Mouse (Mus musculus) hindbrain, embryonic 13.5 days (tissue): ENCODE data around the gene Spdye4c. TPM values are rescaled to one million over a fixed set of nuclear protein-coding genes. Genes with fewer than 3 reads are reported as not detected.

Source experiments
- ATAC-seq: fragments of 200-750 bp; cut with Nextera tagmentation; 2 replicates; pipeline ENCODE4 v1.8.0; 2017; ENCODE audit warnings: moderate TSS enrichment; ENCODE audit not compliant: low FRiP score
- H3K27ac ChIP-seq: fragments of 300-500 bp; sonication (generic); 2 replicates; pipeline ENCODE4 v1.5.1; 2015; ENCODE audit warnings: inconsistent platforms, mild to moderate bottlenecking, moderate library complexity
- H3K27me3 ChIP-seq: fragments of 300-500 bp; sonication (generic); 2 replicates; pipeline ENCODE4 v1.6.1; 2015; ENCODE audit warnings: mild to moderate bottlenecking, inconsistent platforms
- H3K36me3 ChIP-seq: fragments of 300-500 bp; sonication (generic); 2 replicates; pipeline ENCODE4 v1.6.1; 2015; ENCODE audit warnings: mild to moderate bottlenecking, inconsistent platforms
- H3K4me1 ChIP-seq: fragments of 300-500 bp; sonication (generic); replicated peaks from 2 replicates; pipeline ENCODE4 v1.6.1; 2015; ENCODE audit warnings: inconsistent platforms
- H3K4me2 ChIP-seq: fragments of 300-500 bp; sonication (generic); 2 replicates; pipeline ENCODE4 v1.6.1; 2015; ENCODE audit warnings: inconsistent platforms, mild to moderate bottlenecking, moderate library complexity
- H3K4me3 ChIP-seq: fragments of 300-500 bp; sonication (generic); 2 replicates; pipeline ENCODE4 v1.5.1; 2015; ENCODE audit warnings: mild to moderate bottlenecking, inconsistent platforms
- H3K9ac ChIP-seq: fragments of 300-500 bp; sonication (generic); 2 replicates; pipeline ENCODE4 v1.6.1; 2015; ENCODE audit warnings: mild to moderate bottlenecking, inconsistent platforms
- H3K9me3 ChIP-seq: fragments of 300-500 bp; sonication (generic); 2 replicates; pipeline ENCODE4 v1.6.1; 2016; ENCODE audit warnings: inconsistent platforms
- WGBS: fragments of 180-500 bp; shearing (Covaris S2); methylation state at CpG from one replicate; pipeline ENCODE4 v1.1.7; 2015; 5-methylcytosine and 5-hydroxymethylcytosine counted together
- polyA plus RNA-seq: library from polyadenylated mRNA; unstranded; fragments of >200 nt; fragmentation: Nextera tagmentation; extraction: Ambion mirVana; gene quantifications from 2 replicates; pipeline ENCODE4 v1.2.1, GENCODE M21; 2015

Gene Spdye4c
- polyA plus RNA-seq, 1 experiment from 2014 or later: not detected

- Histone ChIP-seq H3K9ac (no peak overlapping the region), H3K27me3 (no peaks in the 10 kb centered on the region), H3K4me1 (0 out of 2 replicates have a peak, but pooled peaks cover 4% of the 10 kb centered on the region), H3K9me3 (no peaks in the 10 kb centered on the region), H3K27ac (no peak overlapping the region), H3K4me2 (no peak overlapping the region), H3K4me3 (no peak overlapping the region), H3K36me3 (no peaks in the 10 kb centered on the region)
- WGBS: 69% methylated on average over 8 of the region's 8 CpGs
- no peak for ATAC-seq
Measured at GRCm38 (mm10) chr2:128565904-128566303, 25.1 kb upstream of the Spdye4c start.

GRCm38 (mm10) chr2:128566304-128567147, 24.5 kb upstream of the Spdye4c start:
- no peaks in the 10 kb centered on the region for H3K9me3 ChIP-seq
- ATAC-seq: no peak
- WGBS: 74% methylated on average over 10 of the region's 10 CpGs
- 0 out of 2 replicates have a peak, but pooled peaks cover 4% of the 10 kb centered on the region for H3K4me1 ChIP-seq
- no peaks in the 10 kb centered on the region for H3K27me3 ChIP-seq
- no peaks in the 10 kb centered on the region for H3K36me3 ChIP-seq
- H3K9ac ChIP-seq: no peak overlapping the region
- no peak overlapping the region for H3K27ac ChIP-seq
- no peak overlapping the region for H3K4me2 ChIP-seq
- no peak overlapping the region for H3K4me3 ChIP-seq

- 79% methylated on average over 6 of the region's 6 CpGs for WGBS
- no peak overlapping the region for H3K9ac ChIP-seq
- H3K36me3 ChIP-seq: no peaks in the 10 kb centered on the region
- no peak overlapping the region for H3K4me3 ChIP-seq
- no peak overlapping the region for H3K4me2 ChIP-seq
- no peak overlapping the region for H3K27ac ChIP-seq
- no peaks in the 10 kb centered on the region for H3K9me3 ChIP-seq
- 0 out of 2 replicates have a peak, but pooled peaks cover 4% of the 10 kb centered on the region for H3K4me1 ChIP-seq
- H3K27me3 ChIP-seq: no peaks in the 10 kb centered on the region
- no peak for ATAC-seq
Measured at GRCm38 (mm10) chr2:128568018-128568417, 23.0 kb upstream of the Spdye4c start.

- H3K4me3 ChIP-seq: no peak overlapping the region
- H3K9ac ChIP-seq: no peak overlapping the region
- no peaks in the 10 kb centered on the region for H3K9me3 ChIP-seq
- H3K36me3 ChIP-seq: no peaks in the 10 kb centered on the region
- H3K4me1 ChIP-seq: 0 out of 2 replicates have a peak, but pooled peaks cover 4% of the 10 kb centered on the region
- H3K4me2 ChIP-seq: no peak overlapping the region
- 70% methylated on average over 4 of the region's 4 CpGs for WGBS
- H3K27me3 ChIP-seq: no peaks in the 10 kb centered on the region
- no peak for ATAC-seq
- no peak overlapping the region for H3K27ac ChIP-seq
Measured at GRCm38 (mm10) chr2:128568490-128568889, 22.5 kb upstream of the Spdye4c start.

GRCm38 (mm10) chr2:128571001-128571400, 20.0 kb upstream of the Spdye4c start:
- ATAC-seq: no peak
- 84% methylated on average over 4 of the region's 4 CpGs for WGBS
- Histone ChIP-seq H3K36me3 (no peaks in the 10 kb centered on the region), H3K27ac (no peak overlapping the region), H3K27me3 (no peaks in the 10 kb centered on the region), H3K4me3 (no peak overlapping the region), H3K9ac (no peak overlapping the region), H3K4me2 (no peak overlapping the region), H3K9me3 (no peaks in the 10 kb centered on the region), H3K4me1 (no peaks in the 10 kb centered on the region)

GRCm38 (mm10) chr2:128572726-128573624, 18.0 kb upstream of the Spdye4c start:
- 52% methylated on average over 16 of the region's 16 CpGs for WGBS
- no peak overlapping the region for H3K9ac ChIP-seq
- ATAC-seq: peak; percentile 63; the same call in 1 of the 2 replicates
- no peaks in the 10 kb centered on the region for H3K36me3 ChIP-seq
- H3K4me2 ChIP-seq: no peak overlapping the region
- H3K27ac ChIP-seq: no peak overlapping the region
- H3K4me1 ChIP-seq: no peaks in the 10 kb centered on the region
- H3K9me3 ChIP-seq: no peaks in the 10 kb centered on the region
- H3K27me3 ChIP-seq: no peaks in the 10 kb centered on the region
- no peak overlapping the region for H3K4me3 ChIP-seq

- no peak overlapping the region for H3K4me2 ChIP-seq
- no peaks in the 10 kb centered on the region for H3K9me3 ChIP-seq
- no peak overlapping the region for H3K4me3 ChIP-seq
- H3K27ac ChIP-seq: no peak overlapping the region
- no peak overlapping the region for H3K9ac ChIP-seq
- WGBS: 78% methylated on average over 5 of the region's 5 CpGs
- H3K27me3 ChIP-seq: no peaks in the 10 kb centered on the region
- no peaks in the 10 kb centered on the region for H3K36me3 ChIP-seq
- no peaks in the 10 kb centered on the region for H3K4me1 ChIP-seq
- ATAC-seq: no peak
Measured at GRCm38 (mm10) chr2:128582881-128583280, 8.1 kb upstream of the Spdye4c start.

GRCm38 (mm10) chr2:128592301-128592700, 1.3 kb downstream of the Spdye4c start:
- H3K4me2 ChIP-seq: no peak overlapping the region
- no peak overlapping the region for H3K4me3 ChIP-seq
- 91% methylated on average over 7 of the region's 7 CpGs for WGBS
- ATAC-seq: no peak
- no peak overlapping the region for H3K27ac ChIP-seq
- H3K9ac ChIP-seq: no peak overlapping the region
- H3K9me3 ChIP-seq: no peaks in the 10 kb centered on the region
- no peaks in the 10 kb centered on the region for H3K4me1 ChIP-seq
- no peaks in the 10 kb centered on the region for H3K36me3 ChIP-seq
- H3K27me3 ChIP-seq: no peaks in the 10 kb centered on the region

GRCm38 (mm10) chr2:128601534-128601933, 10.5 kb downstream of the Spdye4c start:
- ATAC-seq: no peak
- 25% methylated on average over 2 of the region's 2 CpGs for WGBS
- no peaks in the 10 kb centered on the region for H3K27me3 ChIP-seq

GRCm38 (mm10) chr2:128609286-128609685, 18.3 kb downstream of the Spdye4c start:
- Histone ChIP-seq H3K36me3 (peaks cover 51% of the 10 kb centered on the region), H3K9me3 (peaks cover 10% of the 10 kb centered on the region; the same call in 1 of the 2 replicates), H3K4me1 (no peaks in the 10 kb centered on the region), H3K27me3 (no peaks in the 10 kb centered on the region), H3K4me3 (no peak overlapping the region), H3K27ac (no peak overlapping the region), H3K9ac (no peak overlapping the region), H3K4me2 (no peak overlapping the region)
- 82% methylated on average over 5 of the region's 5 CpGs for WGBS
- ATAC-seq: no peak

More at GRCm38 (mm10) chr2:128601534-128601933, 10.5 kb downstream of the Spdye4c start:
- Histone ChIP-seq H3K9me3 (0 out of 2 replicates have a peak, but pooled peaks cover 4% of the 10 kb centered on the region), H3K4me1 (no peaks in the 10 kb centered on the region; the same call in 1 of the 2 replicates), H3K27ac (no peak overlapping the region), H3K36me3 (no peaks in the 10 kb centered on the region), H3K9ac (no peak overlapping the region), H3K4me2 (no peak overlapping the region), H3K4me3 (no peak overlapping the region)

GRCm38 (mm10) chr2:128611178-128611577, 20.2 kb downstream of the Spdye4c start:
- Histone ChIP-seq H3K27ac (no peak overlapping the region), H3K4me1 (no peaks in the 10 kb centered on the region), H3K4me3 (no peak overlapping the region), H3K36me3 (peaks cover 66% of the 10 kb centered on the region), H3K9me3 (peaks cover 7% of the 10 kb centered on the region; the same call in 1 of the 2 replicates), H3K27me3 (no peaks in the 10 kb centered on the region), H3K4me2 (no peak overlapping the region), H3K9ac (no peak overlapping the region)
- ATAC-seq: no peak
- WGBS: 97% methylated on average over 8 of the region's 8 CpGs

GRCm38 (mm10) chr2:128612275-128612674, 21.3 kb downstream of the Spdye4c start:
- no peak for ATAC-seq
- H3K4me1 ChIP-seq: no peaks in the 10 kb centered on the region
- H3K9ac ChIP-seq: no peak overlapping the region
- H3K9me3 ChIP-seq: no peaks in the 10 kb centered on the region
- peaks cover 76% of the 10 kb centered on the region for H3K36me3 ChIP-seq
- H3K4me2 ChIP-seq: no peak overlapping the region
- no peaks in the 10 kb centered on the region for H3K27me3 ChIP-seq
- WGBS: 92% methylated on average over 7 of the region's 7 CpGs
- no peak overlapping the region for H3K27ac ChIP-seq
- H3K4me3 ChIP-seq: no peak overlapping the region
